Mouse (Mus musculus) lung, postnatal 36 days (tissue): ENCODE measurements around the gene Gpr155.

Experiments
- DNase-seq: peaks from one replicate; pipeline ENCODE4 v3.0.0; 2022; ENCODE audit warnings: mixed read lengths

Gene Gpr155

GRCm38 (mm10) chr2:73386356-73387046 lies at the start of gene Gpr155:
Gpr155 (minus strand) TSS chr2:73386572.
- DNase-seq, result peak; percentile 100

DNA sequence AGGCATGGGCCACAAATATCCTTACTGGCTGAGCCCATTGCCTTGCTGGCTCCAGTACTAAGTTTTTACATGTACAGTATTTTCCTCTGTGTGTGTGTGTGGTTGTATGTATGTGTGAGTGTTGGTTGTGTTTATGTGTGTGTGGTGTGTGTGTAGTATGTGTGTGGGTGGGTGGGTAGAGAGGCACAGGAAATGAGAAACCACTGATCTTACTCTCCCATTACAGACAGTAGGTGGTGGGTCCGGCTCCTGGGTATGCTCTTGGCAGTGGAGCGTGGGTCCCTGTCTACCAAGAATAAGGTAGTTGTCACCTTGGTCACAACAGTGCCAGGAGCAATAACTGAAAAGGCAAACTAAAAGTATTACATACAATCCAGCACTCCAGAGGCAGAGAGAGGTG lies 49.5 kb upstream of the Gpr155 start:
- DNase-seq, result no peak

DNA sequence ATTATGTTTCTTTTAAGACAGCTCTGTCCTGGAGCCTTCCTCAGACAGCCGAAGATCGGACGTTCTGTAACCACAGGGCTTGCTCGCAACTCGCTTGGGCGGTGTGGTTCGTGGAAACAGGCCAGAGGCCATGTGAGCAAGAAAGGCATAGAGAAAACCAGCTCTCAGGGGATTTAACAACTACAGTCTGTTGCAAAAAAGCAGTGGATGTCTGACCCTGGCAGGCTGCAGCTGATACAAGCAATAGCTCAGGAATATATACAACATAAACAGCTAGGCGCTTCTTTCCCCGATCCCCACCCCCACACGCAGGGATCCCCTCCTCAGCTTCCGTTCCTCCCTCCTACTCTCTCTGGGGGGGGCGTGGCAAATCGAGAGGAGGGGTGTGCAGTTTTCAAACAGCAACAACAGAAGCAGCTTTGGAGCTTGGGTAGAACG lies 45.6 kb upstream of the Gpr155 start:
- DNase-seq, result no peak

GRCm38 (mm10) chr2:73428803-73429468 lies 42.6 kb upstream of the Gpr155 start:
- DNase-seq, result no peak

- DNase-seq, result peak; percentile 82
Measured at GRCm38 (mm10) chr2:73427293-73427692, 40.9 kb upstream of the Gpr155 start.

DNA sequence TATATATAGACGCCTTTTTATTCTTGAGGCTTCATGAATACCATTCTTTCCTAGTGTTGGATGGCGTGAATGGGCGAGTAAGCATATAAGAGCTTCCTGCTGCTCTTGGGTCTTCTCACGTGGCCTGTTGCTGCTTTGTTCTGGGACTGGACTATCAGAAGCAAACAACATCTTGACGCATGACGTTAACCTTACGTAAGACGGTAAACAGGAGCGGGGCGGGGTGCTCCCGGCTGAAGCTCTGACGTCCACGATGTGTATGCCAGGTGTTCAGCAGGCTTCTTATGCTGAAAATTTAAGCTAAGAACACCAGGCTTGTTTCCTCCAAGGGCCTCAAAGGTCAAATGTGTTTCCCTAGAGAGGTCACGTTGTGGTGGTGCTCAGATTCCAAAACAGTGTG lies 39.5 kb upstream of the Gpr155 start:
- peak; percentile 67 for DNase-seq

GRCm38 (mm10) chr2:73419730-73420129 lies 33.4 kb upstream of the Gpr155 start:
- DNase-seq, result no peak

- DNase-seq, result peak; percentile 70
Measured at GRCm38 (mm10) chr2:73419285-73419684, 32.9 kb upstream of the Gpr155 start.

DNA sequence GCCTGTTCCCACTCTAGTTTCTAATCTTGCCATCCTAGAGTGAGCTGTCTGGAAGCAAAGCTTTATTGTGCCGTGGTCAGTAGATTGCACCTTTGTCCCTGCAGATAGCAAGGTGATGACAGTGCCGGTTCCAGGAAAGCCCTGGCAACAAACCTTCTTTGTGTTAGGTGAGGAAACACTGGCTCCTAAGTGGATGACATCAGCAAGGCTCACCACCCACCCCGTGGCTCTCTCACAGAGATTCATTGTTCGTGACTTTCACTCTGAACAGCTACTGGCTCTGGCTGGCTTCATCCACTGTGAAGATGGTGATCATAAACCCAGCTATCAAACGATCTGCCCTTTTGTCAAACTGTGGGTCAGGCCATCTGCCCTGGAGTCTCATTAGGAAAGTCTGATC lies 29.5 kb upstream of the Gpr155 start:
- no peak for DNase-seq

DNA sequence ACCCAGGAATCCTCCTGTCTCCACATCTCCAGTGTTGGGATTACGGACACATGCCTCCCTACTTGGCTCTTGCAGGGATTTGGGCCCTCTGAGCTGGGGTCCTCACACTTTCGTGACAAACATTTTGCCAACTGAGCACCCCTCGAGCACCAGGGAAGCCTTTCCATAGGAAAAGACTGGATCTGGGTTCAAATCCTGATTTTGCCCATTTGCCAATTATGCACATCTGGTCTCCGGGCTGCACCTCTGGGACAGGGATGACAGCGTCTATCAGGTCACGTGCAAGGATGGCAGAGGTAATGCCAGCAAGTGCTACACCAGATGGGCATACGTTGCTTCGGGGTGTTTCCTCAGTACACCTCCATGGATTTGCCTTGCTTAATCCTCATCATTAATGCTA lies 23.7 kb upstream of the Gpr155 start:
- no peak for DNase-seq

GRCm38 (mm10) chr2:73407662-73408061 lies 21.3 kb upstream of the Gpr155 start:
- peak; percentile 58 for DNase-seq

- DNase-seq, result peak; percentile 28
Measured at GRCm38 (mm10) chr2:73406336-73406915, 20.1 kb upstream of the Gpr155 start.

GRCm38 (mm10) chr2:73404980-73405379 lies 18.6 kb upstream of the Gpr155 start:
- no peak for DNase-seq

DNA sequence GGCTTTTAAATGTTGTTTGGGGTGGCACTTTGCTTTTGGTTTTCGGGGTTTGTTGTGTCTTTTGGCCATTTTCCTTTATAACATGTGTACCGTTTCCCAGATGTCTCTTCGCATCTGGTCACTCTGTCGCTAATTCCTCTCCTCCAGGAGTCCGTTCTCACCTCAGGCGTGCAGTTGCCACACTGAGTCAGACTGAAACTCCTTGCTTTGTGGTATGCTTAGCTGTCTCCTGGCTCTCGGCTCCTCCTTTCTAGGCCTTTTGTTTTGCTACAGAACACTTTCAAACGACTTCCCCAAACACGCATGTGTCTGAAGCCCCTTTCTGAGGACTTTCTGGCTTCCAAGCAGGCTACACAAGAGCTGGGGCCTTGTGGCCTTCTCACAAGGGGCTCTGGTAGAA lies 18.1 kb upstream of the Gpr155 start:
- DNase-seq, result no peak

- DNase-seq, result no peak
Measured at GRCm38 (mm10) chr2:73403385-73404013, 17.1 kb upstream of the Gpr155 start.

- DNase-seq, result no peak
Measured at GRCm38 (mm10) chr2:73401689-73402088, 15.3 kb upstream of the Gpr155 start.

DNA sequence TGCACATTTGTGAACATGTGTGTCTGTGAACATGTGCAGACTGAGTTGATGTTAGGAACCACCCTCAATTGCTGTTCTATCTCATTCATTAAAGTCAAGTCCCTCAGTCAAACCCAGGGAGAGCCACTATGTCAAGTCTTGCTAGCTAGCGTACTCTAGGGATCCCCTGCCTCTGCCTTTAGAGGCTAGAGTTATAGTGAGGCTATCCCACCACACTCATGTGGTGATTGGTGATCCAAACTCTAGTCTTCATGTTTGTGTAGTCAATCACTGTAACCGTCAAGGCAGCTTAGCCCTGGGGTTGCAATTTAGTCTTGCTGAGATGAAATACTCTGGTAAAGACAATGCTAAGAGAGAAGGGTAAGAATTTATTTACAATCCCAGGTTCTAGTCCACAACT lies 11.1 kb upstream of the Gpr155 start:
- DNase-seq, result no peak

DNA sequence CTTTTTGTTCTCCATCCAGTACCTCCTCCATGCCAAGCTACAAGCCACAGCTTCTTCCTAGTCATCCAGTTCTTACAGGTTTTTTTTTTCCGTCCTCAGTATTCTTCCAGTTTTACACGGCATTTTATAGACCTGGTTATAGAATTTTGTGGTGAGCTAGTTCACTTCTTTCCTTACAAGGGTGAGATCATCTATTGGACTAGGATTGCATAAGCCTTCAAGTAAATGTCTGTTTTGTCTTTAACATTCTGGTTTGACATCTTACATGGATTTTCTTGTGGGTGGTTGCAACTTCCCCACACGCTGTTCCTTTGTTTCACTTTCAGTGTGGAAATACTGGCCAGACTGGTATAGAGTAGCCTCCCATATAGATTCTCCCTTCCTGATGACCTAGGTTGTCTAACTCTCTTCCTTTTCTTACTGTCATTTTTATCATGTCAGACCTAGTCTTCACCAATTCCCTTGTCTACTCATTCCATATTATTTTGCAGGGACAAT lies 10.5 kb upstream of the Gpr155 start:
- peak; percentile 40 for DNase-seq

- DNase-seq, result peak; percentile 72
Measured at GRCm38 (mm10) chr2:73395516-73395915, 9.1 kb upstream of the Gpr155 start.

GRCm38 (mm10) chr2:73394476-73394875 lies 8.1 kb upstream of the Gpr155 start:
- DNase-seq, result no peak

DNA sequence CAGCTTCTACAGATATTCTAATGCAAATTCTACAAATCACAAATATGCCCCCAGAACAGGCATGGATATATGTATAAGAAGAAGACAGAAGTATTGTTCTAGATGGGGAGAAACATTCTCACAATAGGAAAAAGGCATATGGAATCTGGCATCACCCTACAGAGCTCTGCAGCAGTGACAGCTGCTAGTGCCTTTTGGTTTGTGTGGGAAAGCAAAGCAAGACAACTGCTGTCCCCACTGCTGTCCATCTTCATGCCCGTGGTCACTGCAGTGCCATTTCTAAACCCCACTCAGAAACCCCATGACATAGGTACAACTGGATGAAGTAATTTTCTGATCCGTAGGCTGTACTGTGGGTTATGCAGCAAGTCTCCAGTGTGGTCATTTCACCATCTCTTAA lies 6.4 kb upstream of the Gpr155 start:
- no peak for DNase-seq

DNA sequence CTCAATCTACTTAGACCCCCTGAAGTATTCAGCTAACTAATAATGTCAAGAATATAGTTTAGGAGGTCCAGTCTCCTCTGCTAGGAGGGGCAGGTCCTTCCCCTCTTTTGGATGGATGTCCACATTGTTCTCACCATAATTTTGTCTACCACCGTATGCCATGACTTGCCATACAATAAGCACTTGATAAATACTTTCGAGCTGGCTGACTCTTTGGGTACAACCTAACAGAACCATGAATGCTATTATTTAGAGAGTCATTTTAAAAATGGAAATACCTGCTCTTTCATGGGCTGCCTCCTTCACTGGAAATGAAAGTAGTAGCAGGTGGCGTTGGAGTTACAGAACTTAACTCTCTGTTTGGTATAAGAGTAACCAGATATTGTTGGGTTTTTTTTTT lies 3.6 kb upstream of the Gpr155 start:
- no peak for DNase-seq

DNA sequence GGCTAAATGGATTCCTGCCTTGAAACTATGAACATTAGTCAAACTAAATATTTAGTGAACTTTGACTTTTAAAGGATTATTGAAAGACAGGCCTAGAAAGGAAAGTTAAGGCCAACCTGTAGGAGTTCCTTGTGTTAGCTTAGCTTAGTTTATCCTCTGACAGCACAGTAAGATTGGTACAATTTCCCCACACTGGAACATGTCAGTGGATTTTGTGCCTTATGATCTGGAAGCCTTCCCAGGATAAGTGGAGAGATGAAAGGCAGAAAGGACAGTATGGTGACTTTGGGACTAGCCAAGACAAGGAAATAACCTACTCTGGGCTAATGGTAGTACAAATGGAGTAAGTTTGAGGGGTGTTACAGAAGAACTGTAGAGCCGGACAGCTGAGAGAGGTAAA lies 1.4 kb upstream of the Gpr155 start:
- no peak for DNase-seq
